Mouse (Mus musculus): ENCODE data around the gene Cacna2d1. TPM values are rescaled to one million over a fixed set of nuclear protein-coding genes. Genes with fewer than 3 reads are reported as not detected.

Cacna2d1 gene
- polyA plus RNA-seq, 1 experiment: 1.00 TPM

- no peaks in the 10 kb centered on the region for H3K27me3 ChIP-seq (ENCODE audit: control insufficient read depth, insufficient read depth, low read length)
- no peaks in the 10 kb centered on the region for H3K36me3 ChIP-seq (ENCODE audit: control insufficient read depth, insufficient read depth, low read length)
- DNase-seq: no peak
- no peaks in the 10 kb centered on the region for H3K4me1 ChIP-seq (replicated peaks; ENCODE audit: control insufficient read depth, insufficient read depth, low read length)
- TF ChIP-seq CTCF (IDR thresholded peaks at IDR 0.05; ENCODE audit: borderline replicate concordance, control insufficient read depth, extremely low read depth, insufficient read depth, low read length, poor library complexity) (no peak), POLR2A (IDR thresholded peaks at IDR 0.05; ENCODE audit: control insufficient read depth, extremely low read depth, insufficient read depth, low read length, poor library complexity) (no peak)
- H3K27ac ChIP-seq (ENCODE audit: control insufficient read depth, insufficient read depth, low read length): no peak overlapping the region
- H3K4me3 ChIP-seq (ENCODE audit: control insufficient read depth, insufficient read depth, low read length): no peak overlapping the region
- 40% methylated on average over 7 of the region's 7 CpGs for WGBS
Observed at GRCm38 (mm10) chr5:16092540-16092939, 158.0 kb downstream of the Cacna2d1 start.

GRCm38 (mm10) chr5:16093071-16093693, 158.7 kb downstream of the Cacna2d1 start:
- no peaks in the 10 kb centered on the region for H3K36me3 ChIP-seq (ENCODE audit: control insufficient read depth, insufficient read depth, low read length)
- H3K27me3 ChIP-seq (ENCODE audit: control insufficient read depth, insufficient read depth, low read length): no peaks in the 10 kb centered on the region
- WGBS: 88% methylated on average over 11 of the region's 11 CpGs
- H3K4me3 ChIP-seq (ENCODE audit: control insufficient read depth, insufficient read depth, low read length): no peak overlapping the region
- no peaks in the 10 kb centered on the region for H3K4me1 ChIP-seq (replicated peaks; ENCODE audit: control insufficient read depth, insufficient read depth, low read length)
- no peak for TF ChIP-seq CTCF (IDR thresholded peaks at IDR 0.05; ENCODE audit: borderline replicate concordance, control insufficient read depth, extremely low read depth, insufficient read depth, low read length, poor library complexity)
- no peak for TF ChIP-seq POLR2A (IDR thresholded peaks at IDR 0.05; ENCODE audit: control insufficient read depth, extremely low read depth, insufficient read depth, low read length, poor library complexity)
- DNase-seq: no peak
- no peak overlapping the region for H3K27ac ChIP-seq (ENCODE audit: control insufficient read depth, insufficient read depth, low read length)

- Histone ChIP-seq H3K4me1 (replicated peaks; ENCODE audit: control insufficient read depth, insufficient read depth, low read length) (no peaks in the 10 kb centered on the region), H3K27me3 (ENCODE audit: control insufficient read depth, insufficient read depth, low read length) (no peaks in the 10 kb centered on the region), H3K36me3 (ENCODE audit: control insufficient read depth, insufficient read depth, low read length) (no peaks in the 10 kb centered on the region), H3K27ac (ENCODE audit: control insufficient read depth, insufficient read depth, low read length) (no peak overlapping the region), H3K4me3 (ENCODE audit: control insufficient read depth, insufficient read depth, low read length) (no peak overlapping the region)
- TF ChIP-seq CTCF (IDR thresholded peaks at IDR 0.05; ENCODE audit: borderline replicate concordance, control insufficient read depth, extremely low read depth, insufficient read depth, low read length, poor library complexity) (no peak), POLR2A (IDR thresholded peaks at IDR 0.05; ENCODE audit: control insufficient read depth, extremely low read depth, insufficient read depth, low read length, poor library complexity) (no peak)
- WGBS: 86% methylated on average over 4 of the region's 4 CpGs
- DNase-seq: no peak
Observed at GRCm38 (mm10) chr5:16095345-16095744, 160.9 kb downstream of the Cacna2d1 start.

- no peak for DNase-seq
- 79% methylated on average over 2 of the region's 2 CpGs for WGBS
- H3K27ac ChIP-seq (ENCODE audit: control insufficient read depth, insufficient read depth, low read length): no peak overlapping the region
- H3K27me3 ChIP-seq (ENCODE audit: control insufficient read depth, insufficient read depth, low read length): no peaks in the 10 kb centered on the region
- TF ChIP-seq CTCF (IDR thresholded peaks at IDR 0.05; ENCODE audit: borderline replicate concordance, control insufficient read depth, extremely low read depth, insufficient read depth, low read length, poor library complexity) (no peak), POLR2A (IDR thresholded peaks at IDR 0.05; ENCODE audit: control insufficient read depth, extremely low read depth, insufficient read depth, low read length, poor library complexity) (no peak)
- H3K4me3 ChIP-seq (ENCODE audit: control insufficient read depth, insufficient read depth, low read length): no peak overlapping the region
- no peaks in the 10 kb centered on the region for H3K4me1 ChIP-seq (replicated peaks; ENCODE audit: control insufficient read depth, insufficient read depth, low read length)
- no peaks in the 10 kb centered on the region for H3K36me3 ChIP-seq (ENCODE audit: control insufficient read depth, insufficient read depth, low read length)
Observed at GRCm38 (mm10) chr5:16098766-16099165, 164.3 kb downstream of the Cacna2d1 start.

- H3K4me1 ChIP-seq (replicated peaks; ENCODE audit: control insufficient read depth, insufficient read depth, low read length): no peaks in the 10 kb centered on the region
- TF ChIP-seq CTCF (IDR thresholded peaks at IDR 0.05; ENCODE audit: borderline replicate concordance, control insufficient read depth, extremely low read depth, insufficient read depth, low read length, poor library complexity) (no peak), POLR2A (IDR thresholded peaks at IDR 0.05; ENCODE audit: control insufficient read depth, extremely low read depth, insufficient read depth, low read length, poor library complexity) (no peak)
- H3K36me3 ChIP-seq (ENCODE audit: control insufficient read depth, insufficient read depth, low read length): no peaks in the 10 kb centered on the region
- H3K27me3 ChIP-seq (ENCODE audit: control insufficient read depth, insufficient read depth, low read length): no peaks in the 10 kb centered on the region
- no peak for DNase-seq
- no peak overlapping the region for H3K4me3 ChIP-seq (ENCODE audit: control insufficient read depth, insufficient read depth, low read length)
- no peak overlapping the region for H3K27ac ChIP-seq (ENCODE audit: control insufficient read depth, insufficient read depth, low read length)
- 98% methylated on average over 1 of the region's 1 CpGs for WGBS
Observed at GRCm38 (mm10) chr5:16101820-16102219, 167.3 kb downstream of the Cacna2d1 start.

GRCm38 (mm10) chr5:16105701-16106100, 171.2 kb downstream of the Cacna2d1 start:
- H3K36me3 ChIP-seq (ENCODE audit: control insufficient read depth, insufficient read depth, low read length): no peaks in the 10 kb centered on the region
- H3K4me3 ChIP-seq (ENCODE audit: control insufficient read depth, insufficient read depth, low read length): no peak overlapping the region
- H3K27ac ChIP-seq (ENCODE audit: control insufficient read depth, insufficient read depth, low read length): no peak overlapping the region
- 91% methylated on average over 2 of the region's 2 CpGs for WGBS
- no peaks in the 10 kb centered on the region for H3K4me1 ChIP-seq (replicated peaks; ENCODE audit: control insufficient read depth, insufficient read depth, low read length)
- DNase-seq: no peak
- no peaks in the 10 kb centered on the region for H3K27me3 ChIP-seq (ENCODE audit: control insufficient read depth, insufficient read depth, low read length)
- TF ChIP-seq POLR2A (IDR thresholded peaks at IDR 0.05; ENCODE audit: control insufficient read depth, extremely low read depth, insufficient read depth, low read length, poor library complexity) (no peak), CTCF (IDR thresholded peaks at IDR 0.05; ENCODE audit: borderline replicate concordance, control insufficient read depth, extremely low read depth, insufficient read depth, low read length, poor library complexity) (no peak)

GRCm38 (mm10) chr5:16110643-16111042, 176.2 kb downstream of the Cacna2d1 start:
- DNase-seq: no peak
- H3K4me1 ChIP-seq (replicated peaks; ENCODE audit: control insufficient read depth, insufficient read depth, low read length): no peaks in the 10 kb centered on the region
- TF ChIP-seq POLR2A (IDR thresholded peaks at IDR 0.05; ENCODE audit: control insufficient read depth, extremely low read depth, insufficient read depth, low read length, poor library complexity) (no peak), CTCF (IDR thresholded peaks at IDR 0.05; ENCODE audit: borderline replicate concordance, control insufficient read depth, extremely low read depth, insufficient read depth, low read length, poor library complexity) (no peak)
- WGBS: 93% methylated on average over 1 of the region's 1 CpGs
- no peaks in the 10 kb centered on the region for H3K36me3 ChIP-seq (ENCODE audit: control insufficient read depth, insufficient read depth, low read length)
- H3K27me3 ChIP-seq (ENCODE audit: control insufficient read depth, insufficient read depth, low read length): no peaks in the 10 kb centered on the region
- no peak overlapping the region for H3K4me3 ChIP-seq (ENCODE audit: control insufficient read depth, insufficient read depth, low read length)
- H3K27ac ChIP-seq (ENCODE audit: control insufficient read depth, insufficient read depth, low read length): no peak overlapping the region

Measured in thymus, adult 2 months (tissue).